Mouse (Mus musculus): ENCODE measurements around the gene Por.

- TF ChIP-seq CTCF (IDR thresholded peaks at IDR 0.05; ENCODE audit: extremely low read depth, insufficient read depth, insufficient read length, insufficient replicate concordance) = no peak
- TF ChIP-seq POLR2A (IDR thresholded peaks at IDR 0.05; ENCODE audit: low read depth, low read length) = no peak
Measured at GRCm38 (mm10) chr5:135672980-135673379, 3.1 kb downstream of the Por start.

All from spleen, adult 2 months (tissue).